Mouse (Mus musculus) kidney, adult 18-20 months (tissue): ENCODE measurements around the gene Cmah.

ENCODE experiments used
- DNase-seq: peaks from one replicate; pipeline ENCODE4 v3.0.0; 2021

The Cmah gene

GRCm38 (mm10) chr13:24327201-24327600, at the start of gene Cmah:
Cmah (plus strand) TSS chr13:24327404.
- DNase-seq = peak; percentile 60

- no peak for DNase-seq
These were observed 47.8 kb upstream of the Cmah start for GRCm38 (mm10) chr13:24279407-24279761.

DNA sequence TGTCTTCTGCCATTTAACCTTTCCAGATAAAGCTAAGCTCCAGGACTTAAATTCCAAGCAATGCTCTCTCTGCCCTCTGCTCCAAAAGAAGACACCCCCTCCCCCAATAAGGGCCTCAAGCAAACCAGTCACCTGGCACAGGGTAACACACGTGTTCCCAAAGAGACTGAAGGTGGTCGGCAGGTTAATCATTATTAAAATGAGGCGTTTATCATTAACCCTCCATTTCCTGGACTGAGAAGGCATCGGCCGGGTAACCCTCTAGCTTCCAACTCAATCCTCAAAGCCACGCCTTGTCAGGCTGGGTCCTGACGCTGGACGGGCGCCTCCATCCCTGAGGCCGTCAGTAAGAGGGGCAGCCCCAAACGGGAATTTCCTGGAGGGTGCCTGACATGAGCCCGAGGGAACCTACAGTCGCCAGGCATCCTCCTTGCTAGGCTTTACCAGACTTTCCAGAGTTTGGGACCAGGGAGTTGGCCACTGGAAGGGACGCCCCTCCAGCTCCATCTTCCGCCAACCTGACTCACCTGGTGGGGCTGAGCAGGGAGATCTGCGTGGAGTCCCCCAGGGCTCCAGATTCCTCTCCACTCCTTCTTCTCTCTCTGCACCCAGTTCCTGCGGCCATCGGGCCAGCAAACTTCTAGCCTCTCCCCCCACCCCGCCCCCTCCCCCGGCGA, 47.3 kb upstream of the Cmah start:
- DNase-seq = peak; percentile 57

- peak; percentile 89 for DNase-seq
These were observed 46.5 kb upstream of the Cmah start, which contains the start of gene Carmil1 for GRCm38 (mm10) chr13:24280439-24281431. Carmil1 (minus strand) TSS chr13:24280795.

- DNase-seq = peak; percentile 28
These were observed 39.8 kb upstream of the Cmah start for GRCm38 (mm10) chr13:24287381-24287780.

GRCm38 (mm10) chr13:24297252-24297651, 30.0 kb upstream of the Cmah start:
- peak; percentile 45 for DNase-seq

DNA sequence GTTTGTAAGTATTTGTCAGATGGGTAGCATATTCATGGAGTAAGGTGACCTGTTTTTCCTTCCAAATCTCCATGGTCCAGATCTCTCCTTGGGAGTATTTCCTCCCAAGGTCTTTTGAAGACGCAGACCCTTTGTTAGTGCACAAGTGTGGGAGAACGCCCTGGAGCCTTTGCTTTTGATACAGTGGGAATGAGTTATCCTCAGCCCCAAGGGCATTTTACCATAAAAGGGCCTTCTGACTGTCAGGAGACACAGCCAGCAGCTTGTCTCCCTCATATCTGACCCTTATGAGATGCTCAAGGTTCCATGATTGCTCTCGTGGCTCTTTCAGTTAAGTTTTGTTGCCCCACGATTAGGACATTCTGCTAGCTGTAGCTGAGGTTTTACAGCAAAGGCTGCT, 21.7 kb upstream of the Cmah start:
- DNase-seq = no peak

- DNase-seq = peak; percentile 18
These were observed 21.0 kb upstream of the Cmah start for GRCm38 (mm10) chr13:24306248-24306647.

DNA sequence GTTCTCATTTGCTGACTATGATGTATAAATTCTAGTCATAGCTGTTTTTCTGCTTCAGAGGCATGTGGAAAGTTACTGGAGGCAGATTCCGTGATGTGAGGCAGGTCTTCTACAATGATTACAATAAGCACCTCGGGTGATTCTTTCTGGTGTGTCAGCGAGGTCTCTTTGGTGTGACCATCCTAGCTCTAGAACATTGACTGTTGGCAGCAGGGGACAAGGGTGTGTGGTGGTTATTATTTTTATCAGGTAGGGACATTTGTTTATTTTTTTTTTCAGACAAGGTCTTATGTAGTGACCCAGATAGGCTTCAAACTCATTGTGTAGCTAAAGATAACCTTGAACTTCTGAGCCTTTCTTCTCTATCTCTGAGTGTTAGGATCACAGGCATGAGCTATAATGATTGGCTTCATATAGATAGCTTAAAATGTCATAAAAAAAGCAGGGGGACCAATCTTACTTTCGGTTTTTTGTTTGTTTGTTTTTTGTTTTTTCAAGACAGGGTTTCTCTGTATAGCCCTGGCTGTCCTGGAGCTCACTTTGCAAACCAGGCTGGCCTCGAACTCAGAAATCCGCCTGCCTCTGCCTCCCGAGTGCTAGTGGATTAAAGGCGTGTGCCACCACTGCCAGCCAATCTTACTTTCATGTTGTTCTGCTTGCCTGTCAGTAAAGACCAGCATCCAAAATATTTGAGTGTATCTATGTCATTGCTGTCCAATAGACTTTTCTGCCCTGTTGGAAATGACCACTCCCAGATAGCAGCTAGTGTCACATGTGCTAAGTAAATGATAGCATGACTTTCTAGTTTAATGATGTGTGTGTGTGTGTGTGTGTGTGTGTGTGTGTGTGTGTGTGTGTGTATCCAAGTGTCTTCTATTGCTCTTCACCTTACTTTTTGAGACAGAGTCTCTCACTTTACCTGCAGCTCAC, 15.9 kb upstream of the Cmah start:
- no peak for DNase-seq

- DNase-seq = no peak
These were observed 10.6 kb upstream of the Cmah start for GRCm38 (mm10) chr13:24316563-24316962.

DNA sequence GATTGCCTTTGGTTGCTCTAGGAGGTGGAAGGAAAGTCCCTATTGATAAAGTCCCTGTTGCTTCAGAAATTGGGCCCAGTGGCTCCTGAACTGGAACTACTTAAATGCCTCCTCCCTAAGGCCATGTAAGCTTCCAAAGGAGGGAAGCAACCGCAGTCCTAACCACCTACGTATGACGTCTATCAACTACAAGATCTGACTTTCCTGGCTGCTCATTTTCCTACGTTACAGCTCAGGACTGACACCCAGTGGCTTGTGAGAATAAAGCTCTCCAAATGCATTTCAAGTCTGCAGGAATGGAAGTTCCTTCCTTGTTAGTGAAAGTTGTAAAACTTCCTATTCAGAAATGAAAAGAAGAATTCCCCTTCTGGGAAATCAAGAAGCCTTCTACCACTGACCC, 8.6 kb upstream of the Cmah start:
- DNase-seq = peak; percentile 16

GRCm38 (mm10) chr13:24321313-24321712, 5.9 kb upstream of the Cmah start:
- no peak for DNase-seq

DNA sequence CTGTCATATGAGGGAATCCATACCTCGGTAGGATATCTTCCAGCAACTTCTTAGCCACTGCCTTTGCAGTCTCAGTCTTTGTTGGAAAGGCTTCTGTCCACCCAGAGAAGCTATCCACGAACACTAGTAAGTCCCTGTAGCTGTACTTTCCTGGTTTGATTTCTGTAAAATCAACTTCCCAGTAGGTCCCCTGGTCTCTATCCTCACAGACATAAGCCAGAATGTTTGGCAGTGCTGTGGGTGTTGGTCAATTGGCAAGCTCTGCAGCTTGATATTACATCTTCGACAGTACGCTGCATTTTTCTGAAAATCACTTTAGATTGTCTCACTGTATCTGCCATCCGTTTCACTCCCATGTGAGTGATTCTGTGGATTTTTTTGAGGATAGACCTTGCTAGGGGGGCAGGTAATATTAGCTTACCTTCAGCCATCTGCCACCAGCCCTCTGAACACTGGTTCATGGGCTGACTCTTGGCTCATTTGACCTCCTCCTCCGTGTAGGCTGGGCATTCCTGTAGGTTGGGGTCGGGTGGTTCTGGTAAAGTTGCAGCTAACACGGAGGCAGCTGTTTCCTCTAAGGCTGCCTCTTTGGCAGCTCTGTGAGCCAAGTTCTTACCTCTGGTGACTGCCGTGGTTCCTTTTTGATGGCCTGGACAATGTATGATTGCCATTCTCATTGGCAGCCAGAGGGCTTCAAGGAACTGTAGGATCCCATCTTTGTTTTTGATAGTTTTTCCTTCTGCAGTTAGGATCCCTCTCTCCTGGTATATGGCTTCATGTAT, 1.0 kb downstream of the Cmah start:
- DNase-seq = no peak

DNA sequence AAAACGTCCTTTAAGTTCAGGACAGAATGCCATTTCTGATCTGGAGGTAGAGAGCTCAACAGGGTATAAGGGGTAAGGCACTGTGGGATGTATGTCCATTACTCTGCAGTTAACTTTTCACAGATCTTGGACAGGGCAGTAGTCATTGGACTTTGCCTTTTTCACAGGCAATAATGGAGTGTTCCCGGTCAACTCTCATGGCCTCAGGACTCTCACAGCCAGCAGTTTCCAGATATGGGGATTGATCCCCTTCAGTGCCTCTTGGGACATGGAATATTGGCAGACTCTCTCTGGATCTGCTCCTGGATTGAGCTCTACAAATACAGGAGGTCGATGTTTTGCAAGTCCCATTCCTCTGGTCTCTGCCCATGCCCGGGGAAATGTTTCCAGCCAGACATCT, 2.9 kb downstream of the Cmah start:
- DNase-seq = peak; percentile 26

DNA sequence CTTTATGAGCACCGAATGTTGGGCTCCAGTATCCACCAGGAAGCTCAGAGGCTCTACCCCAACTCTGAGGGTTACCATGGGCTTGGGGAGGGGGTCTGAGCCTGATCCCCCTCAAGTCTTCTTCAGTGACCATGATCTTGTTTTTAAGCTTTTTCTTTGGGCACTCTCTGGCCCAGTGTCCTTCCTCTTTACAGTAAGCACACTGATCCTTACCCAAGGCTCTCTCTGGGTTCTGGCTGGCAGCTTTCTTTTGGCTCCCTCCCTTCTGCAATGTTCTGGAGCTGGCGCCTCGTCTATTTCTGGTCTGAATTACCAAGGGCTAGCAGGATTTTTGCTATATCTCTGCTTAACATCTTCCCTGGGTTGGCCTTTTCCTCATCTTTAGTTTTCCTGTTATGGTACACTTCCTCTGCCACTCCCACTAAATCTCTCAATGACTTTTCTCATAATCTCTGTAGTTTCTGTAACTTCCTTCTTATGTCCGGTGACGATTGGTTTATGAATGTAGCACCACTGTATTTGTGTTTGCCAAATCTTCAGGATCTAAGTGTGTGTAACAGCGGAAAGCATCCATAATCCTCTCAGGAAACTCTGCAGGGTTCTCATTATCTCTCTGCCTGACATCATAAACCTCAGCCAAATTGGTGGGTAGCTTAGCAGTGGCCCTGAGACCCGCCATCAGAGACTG, 3.8 kb downstream of the Cmah start:
- DNase-seq = no peak

DNA sequence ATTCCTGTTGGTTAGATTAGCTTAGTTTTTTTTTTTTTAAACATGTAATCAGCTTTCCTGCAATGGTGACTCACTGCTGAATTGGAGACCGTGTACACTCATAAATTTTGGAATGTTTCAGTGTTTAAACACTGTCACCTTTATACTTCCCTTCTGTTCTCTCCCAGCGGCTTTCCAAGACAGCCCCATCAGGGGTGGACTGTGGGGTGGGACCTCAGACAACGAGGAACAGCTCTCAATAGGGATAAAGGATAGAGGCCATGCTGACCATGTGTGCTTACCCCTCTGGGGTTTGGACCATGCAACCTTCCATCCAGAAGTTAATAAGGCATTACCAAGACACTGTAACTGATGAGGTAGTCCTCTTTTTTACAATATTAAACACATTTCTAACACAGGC, 5.3 kb downstream of the Cmah start:
- no peak for DNase-seq

GRCm38 (mm10) chr13:24336818-24337217, 9.6 kb downstream of the Cmah start:
- DNase-seq = no peak

- no peak for DNase-seq
These were observed 10.7 kb downstream of the Cmah start for GRCm38 (mm10) chr13:24337874-24338273.

- DNase-seq = peak; percentile 14
These were observed 11.2 kb downstream of the Cmah start for GRCm38 (mm10) chr13:24338343-24338861.

DNA sequence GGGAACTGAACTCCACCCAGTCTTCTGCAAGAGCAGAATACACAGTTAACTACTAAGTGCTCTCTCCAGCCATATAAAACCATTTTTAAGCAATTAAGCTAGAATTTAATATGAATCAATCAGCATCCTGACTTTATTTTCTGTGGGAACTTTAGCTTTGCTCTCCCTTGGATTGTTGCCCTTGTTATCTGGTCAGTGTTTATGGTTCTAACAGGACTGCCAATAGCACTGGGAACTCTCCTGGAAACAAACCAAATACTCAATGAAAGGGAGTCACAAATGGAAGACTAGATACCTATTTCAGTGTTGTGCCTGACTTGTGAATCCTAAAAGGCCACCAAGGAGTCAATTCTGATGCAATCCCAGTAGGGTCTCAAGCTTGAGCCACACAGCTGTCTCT, 12.7 kb downstream of the Cmah start:
- DNase-seq = no peak

DNA sequence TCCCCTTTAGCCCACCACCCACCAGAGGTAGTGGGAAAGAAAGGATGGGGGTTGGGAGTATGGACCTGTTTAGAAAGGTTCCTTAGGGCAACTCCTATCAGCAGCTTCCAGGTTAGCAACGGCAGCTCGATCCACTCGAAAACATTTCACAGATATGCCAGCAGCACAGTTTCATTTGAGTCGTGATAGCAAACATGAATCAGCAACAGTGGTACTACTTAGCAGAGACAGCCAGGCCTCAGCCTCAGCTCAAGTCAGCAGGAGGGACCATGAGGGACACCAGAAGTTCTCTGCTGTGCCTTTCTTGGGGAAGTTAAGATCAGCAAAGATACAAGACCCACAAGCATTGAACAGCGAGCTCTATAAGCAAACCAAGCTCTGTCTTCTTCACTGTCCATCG, 13.3 kb downstream of the Cmah start:
- DNase-seq = no peak
